Mouse (Mus musculus): Measurements from ENCODE around the gene Prtn3.

Gene Prtn3

DNA sequence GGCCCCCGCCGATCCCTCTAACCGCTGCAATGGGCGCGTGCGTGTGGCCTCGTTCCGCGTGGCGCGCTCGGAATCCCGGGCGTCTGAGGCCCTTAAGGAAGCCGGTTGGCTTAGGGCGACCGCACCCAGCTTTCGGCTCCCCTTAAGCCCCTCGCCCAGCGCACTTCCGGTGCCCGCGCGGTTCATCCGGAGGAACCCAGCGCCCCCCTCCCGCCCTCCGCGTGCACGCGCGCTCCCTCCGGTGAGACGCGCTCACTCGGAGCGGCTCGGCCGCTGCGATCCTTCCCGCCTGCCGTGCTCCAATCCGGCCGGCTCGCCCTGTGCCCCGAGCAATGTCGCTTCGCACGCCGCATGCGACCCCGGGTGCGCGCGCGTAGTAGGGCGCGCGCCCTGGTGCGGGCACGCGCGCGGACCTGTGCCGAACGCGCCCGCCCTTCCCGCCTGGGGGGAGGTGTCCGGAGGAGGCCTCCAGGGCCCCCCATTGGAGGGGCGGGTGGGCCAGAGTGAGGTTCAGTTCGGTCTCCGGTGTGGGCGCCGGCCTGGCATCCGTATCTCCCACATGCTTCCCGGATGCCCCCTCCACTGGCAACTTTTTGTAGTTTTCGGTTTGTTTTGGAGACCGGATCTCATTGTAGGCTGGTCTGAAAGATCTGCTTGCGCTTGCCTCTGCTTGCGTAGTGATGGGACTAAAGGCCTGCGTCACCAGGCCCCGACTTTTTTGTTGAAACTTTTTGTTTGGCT is 19.3 kb upstream of the Prtn3 start:
- peak; percentile 42 for DNase-seq (ENCODE audit: low read depth, low spot score)

- peak; percentile 38 for DNase-seq (ENCODE audit: low read depth, low spot score)
Measured at GRCm38 (mm10) chr10:79855558-79856184, 18.6 kb upstream of the Prtn3 start.

DNA sequence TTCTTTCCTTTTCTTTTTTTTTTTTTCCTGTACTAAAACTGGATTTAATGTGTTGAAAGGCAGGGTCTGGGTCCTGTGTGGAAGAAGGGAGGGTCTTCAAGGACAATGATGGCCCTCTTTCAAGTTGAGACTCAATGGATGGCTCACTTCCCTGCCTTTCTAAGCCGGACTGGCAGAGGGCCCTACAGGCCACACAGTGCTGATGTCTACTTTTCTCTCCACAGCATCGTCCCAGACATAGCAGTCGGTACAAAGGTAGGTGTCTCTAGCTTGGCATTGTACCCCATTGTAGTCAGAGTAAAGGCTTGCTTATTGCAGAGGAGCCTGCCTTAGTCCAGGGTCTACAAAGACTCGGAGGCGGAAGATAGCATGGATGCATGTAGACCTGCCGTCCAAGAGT is 18.0 kb upstream of the Prtn3 start:
- no peak for DNase-seq (ENCODE audit: low read depth, low spot score)

DNA sequence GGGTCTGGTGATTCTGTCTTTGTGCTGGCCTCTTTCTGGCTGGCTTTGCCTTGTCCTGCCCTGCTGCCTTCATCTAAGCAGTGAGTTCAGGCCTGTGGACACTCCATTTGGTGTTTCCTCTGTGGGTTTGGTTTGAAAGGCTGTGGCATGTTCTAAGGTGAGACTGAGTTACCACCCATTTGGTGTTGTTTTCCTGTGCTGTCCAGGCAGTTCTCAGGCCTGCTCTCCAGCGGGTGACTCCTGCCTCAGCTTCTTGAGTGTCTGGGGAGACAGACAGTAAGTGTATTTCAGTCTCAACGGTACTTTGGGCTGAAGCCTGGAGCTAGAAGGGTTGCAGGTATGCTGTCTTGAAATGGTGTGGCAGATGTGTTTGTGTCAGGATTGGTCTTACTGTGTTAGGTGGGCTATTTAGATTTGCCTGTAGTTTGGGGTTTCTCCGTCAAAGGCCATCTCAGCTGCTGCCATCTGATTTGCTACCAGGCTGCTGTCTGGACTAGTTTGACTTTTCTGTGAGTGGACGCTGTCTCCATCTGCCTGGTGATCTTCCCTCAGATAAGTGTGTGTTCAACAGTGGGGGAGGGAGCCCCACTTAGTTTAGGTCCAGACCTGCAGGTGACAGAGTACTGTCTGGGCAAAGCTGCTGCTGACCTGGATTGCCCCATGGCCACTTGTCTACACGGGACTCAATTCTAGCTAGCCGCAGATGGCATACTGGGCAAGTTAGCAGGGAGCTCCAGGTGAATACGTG is 17.4 kb upstream of the Prtn3 start:
- DNase-seq (ENCODE audit: low read depth, low spot score) = no peak

- no peak for DNase-seq (ENCODE audit: low read depth, low spot score)
Measured at GRCm38 (mm10) chr10:79857452-79857811, 16.8 kb upstream of the Prtn3 start.

GRCm38 (mm10) chr10:79857894-79858293 is 16.4 kb upstream of the Prtn3 start:
- DNase-seq (ENCODE audit: low read depth, low spot score) = no peak

DNA sequence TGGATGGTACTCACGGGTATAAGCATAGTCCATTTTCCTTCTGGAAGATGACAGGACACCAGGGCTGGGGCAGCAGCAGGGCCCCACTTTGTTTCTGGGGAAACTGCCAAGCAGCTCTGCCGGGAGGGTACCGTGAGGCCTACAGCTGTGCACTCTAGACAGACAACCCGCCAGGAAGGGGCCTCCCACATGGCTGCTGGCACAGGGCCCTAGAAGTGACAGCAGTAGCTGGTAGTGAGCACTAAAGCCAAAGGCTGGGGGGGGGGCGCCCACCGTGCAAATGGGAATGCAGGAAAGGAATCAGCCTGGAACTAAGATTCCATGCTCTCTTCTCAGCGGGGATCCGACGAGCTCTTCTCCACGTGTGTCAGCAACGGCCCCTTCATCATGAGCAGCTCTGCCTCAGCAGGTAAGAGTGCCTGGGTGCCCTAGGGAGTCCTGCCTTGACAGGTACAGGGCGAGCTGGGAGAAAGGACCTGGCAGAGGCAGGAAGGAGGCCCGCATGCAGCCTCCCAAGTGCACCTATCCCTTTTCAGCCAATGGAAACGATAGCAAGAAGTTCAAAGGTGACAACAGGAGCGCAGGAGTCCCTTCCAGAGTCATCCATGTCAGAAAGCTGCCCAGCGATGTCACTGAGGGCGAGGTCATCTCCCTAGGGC is 15.7 kb upstream of the Prtn3 start:
- DNase-seq (ENCODE audit: low read depth, low spot score) = no peak

DNA sequence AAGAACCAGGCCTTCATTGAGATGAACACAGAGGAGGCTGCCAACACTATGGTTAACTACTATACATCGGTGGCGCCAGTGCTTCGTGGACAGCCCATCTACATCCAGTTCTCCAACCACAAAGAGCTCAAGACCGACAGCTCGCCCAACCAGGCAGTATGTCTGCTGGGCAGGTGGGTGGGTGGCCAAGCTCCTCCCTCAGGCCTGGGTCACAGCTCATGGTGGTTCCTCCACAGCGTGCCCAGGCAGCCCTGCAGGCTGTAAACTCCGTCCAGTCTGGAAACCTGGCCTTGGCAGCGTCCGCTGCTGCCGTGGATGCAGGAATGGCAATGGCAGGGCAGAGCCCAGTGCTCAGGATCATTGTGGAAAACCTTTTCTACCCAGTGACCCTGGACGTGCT is 15.2 kb upstream of the Prtn3 start:
- DNase-seq (ENCODE audit: low read depth, low spot score) = no peak

DNA sequence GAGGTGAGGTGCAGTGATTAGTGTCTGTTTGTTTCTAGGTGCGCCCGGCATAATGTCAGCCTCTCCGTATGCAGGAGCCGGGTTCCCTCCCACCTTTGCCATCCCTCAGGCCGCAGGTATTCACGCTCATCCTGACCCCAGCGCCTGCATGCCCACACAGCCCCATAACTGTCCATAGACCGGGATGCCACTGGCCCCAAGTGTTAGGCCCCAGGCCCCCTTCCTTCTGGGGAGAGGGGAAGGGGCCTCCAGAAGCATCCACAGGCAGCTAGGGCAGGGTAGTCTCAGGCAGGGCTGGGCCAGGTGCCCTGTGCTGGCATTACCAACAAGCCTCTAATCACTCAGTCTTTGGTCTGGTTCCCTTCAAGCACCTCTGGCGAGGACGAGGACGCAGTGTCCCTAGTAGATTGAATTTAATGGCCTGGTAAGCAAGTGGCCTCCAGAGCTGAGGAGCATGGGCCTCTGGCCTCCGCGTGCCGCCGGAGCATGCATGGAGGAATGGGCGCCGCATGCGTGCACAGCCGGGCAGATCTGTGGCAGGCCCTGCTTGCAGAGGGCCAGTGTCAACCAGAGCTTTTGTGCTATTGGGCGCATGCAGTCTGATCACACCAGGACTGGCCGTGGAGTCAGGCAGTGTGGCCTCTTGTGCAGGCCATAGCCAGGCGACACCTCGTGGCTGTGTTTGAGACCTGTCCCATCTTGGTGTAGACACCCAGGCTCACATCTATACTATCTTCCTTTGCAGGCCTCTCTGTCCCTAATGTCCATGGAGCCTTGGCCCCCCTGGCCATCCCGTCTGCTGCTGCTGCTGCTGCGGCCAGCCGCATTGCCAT is 14.0 kb upstream of the Prtn3 start:
- no peak for DNase-seq (ENCODE audit: low read depth, low spot score)

DNA sequence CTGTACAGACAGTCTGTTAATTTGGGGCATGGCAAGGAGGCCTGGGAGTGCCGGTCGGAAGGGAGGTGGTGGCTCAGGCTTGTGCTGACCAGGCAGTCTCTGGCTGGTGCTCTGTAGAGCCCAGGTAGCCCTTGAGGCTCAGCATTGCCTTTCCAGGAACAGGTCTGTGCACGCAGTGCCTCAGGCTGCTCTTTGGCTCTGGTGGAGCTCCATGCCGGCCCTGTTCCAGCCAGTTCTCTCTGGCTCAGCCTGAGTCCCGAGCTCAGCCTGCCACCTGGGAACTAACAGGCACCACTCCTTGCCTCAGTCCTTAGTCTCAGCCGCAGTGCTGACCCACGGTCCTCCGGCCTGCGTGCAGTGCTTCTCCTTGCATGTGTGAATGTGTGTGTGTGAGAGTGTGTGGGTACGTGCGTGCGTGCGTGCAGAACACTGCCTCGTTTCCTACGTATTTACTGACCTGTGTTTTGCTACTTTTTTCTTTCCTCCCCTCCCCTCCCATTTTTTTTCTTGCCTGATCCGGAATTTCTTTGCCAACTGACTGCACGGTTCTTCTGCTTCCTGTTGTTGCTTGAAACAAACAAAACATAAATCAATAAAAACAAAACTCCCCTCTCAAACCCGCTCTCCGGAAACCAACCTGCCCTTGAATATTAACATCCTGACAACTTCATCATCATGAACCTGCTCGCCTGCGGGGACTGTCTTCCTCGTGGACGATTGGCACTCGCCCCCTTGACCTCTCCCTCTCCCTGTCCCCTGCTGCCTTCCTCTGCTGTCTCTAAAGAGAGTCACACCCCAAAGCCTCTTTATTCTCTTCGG is 12.8 kb upstream of the Prtn3 start:
- no peak for DNase-seq (ENCODE audit: low read depth, low spot score)

- no peak for DNase-seq (ENCODE audit: low read depth, low spot score)
Measured at GRCm38 (mm10) chr10:79862049-79862788, 12.1 kb upstream of the Prtn3 start.

- no peak for DNase-seq (ENCODE audit: low read depth, low spot score)
Measured at GRCm38 (mm10) chr10:79862925-79863324, 11.4 kb upstream of the Prtn3 start.

DNA sequence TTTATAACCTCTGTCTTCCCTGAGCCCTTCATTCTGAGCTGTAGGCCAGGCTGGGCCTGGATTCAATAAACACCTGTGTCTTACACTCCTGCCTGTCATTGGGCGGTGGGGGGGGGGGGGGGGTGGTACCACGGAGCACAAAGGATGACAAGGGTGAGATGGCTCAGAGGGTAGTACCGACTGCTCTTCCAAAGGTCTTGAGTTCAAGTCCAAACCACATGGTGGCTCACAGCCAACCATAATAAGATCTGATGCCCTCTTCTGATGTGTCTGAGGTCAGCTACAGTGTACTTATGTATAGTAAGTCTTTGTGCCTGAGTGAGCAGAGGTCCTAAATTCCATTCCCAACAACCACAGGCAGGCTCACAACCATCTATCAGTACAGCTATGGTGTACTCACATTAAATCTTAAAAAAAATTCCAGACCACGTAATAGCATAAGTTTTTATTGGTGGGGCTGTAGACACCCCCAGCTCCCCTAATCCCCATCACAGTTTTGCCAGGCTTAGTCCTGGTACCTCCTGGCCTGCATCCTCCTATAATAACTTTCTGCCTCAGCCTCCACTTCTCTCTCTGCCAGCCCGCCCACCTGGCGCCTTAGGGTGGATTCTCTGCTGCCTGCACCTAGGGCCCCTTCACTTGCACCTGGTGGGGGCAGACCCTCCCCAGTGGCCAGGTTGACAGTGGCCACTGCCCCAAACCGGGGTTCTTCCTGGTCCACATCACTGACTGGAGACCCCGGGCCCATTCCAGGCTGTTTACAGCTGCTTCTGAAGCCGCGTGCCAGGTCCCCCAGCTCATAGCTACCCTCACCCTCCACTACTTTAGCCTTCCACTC is 9.7 kb upstream of the Prtn3 start:
- no peak for DNase-seq (ENCODE audit: low read depth, low spot score)

- no peak for DNase-seq (ENCODE audit: low read depth, low spot score)
Measured at GRCm38 (mm10) chr10:79865189-79865601, 9.1 kb upstream of the Prtn3 start.

GRCm38 (mm10) chr10:79865801-79866295 is 8.4 kb upstream of the Prtn3 start:
- no peak for DNase-seq (ENCODE audit: low read depth, low spot score)

GRCm38 (mm10) chr10:79866601-79867000 is 7.7 kb upstream of the Prtn3 start:
- no peak for DNase-seq (ENCODE audit: low read depth, low spot score)

- DNase-seq (ENCODE audit: low read depth, low spot score) = no peak
Measured at GRCm38 (mm10) chr10:79871845-79872244, 2.4 kb upstream of the Prtn3 start.

DNA sequence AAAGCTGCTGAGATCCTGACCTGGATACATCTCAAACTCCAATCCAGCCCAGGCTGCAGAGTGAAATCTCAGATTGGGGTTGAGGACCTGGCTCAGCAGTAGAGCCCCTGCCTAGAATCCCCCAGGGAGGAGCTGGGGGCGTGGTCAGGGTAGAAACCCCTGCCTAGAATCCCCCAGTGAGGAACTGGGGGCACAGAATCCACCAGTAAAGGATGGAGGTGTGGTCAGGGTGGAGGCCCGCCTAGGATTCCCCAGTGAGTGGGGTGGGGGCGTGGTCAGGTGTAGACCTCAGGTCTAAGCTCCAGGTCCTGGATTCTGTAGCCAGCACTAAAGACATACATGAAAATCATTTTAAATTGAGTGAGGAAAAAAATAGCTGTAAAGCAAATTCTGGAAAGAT is 1.4 kb upstream of the Prtn3 start:
- no peak for DNase-seq (ENCODE audit: low read depth, low spot score)

DNA sequence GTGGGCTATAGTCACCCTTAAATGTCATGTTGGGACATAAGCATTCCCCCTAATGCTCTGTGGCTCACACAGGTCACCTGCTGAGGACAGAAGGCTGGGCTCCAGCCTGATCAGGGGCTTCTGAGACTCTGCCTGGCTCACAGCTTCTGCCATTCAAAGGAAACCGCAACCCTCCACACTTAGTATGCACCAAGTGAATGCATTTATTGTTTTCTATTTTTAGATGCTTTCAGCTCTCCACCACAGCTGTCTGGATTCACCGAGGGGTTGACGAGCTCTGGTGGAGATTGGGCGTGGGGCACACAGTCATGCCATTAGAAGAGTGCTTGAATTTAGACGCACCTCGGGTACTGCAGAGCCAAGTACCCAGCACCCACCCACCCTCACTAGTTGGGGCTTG is 963 bp upstream of the Prtn3 start:
- no peak for DNase-seq (ENCODE audit: low read depth, low spot score)
